Mouse (Mus musculus) midbrain, postnatal 0 days (tissue): ENCODE measurements around the gene Pde6d. TPM values are rescaled to one million over a fixed set of nuclear protein-coding genes. Genes with fewer than 3 reads are reported as not detected.
"Not testable (repeated sequence)": the region's sequence is repeated elsewhere in the genome, so short reads cannot be mapped to it uniquely, and the experiment has no call there.

Experiments used
- ATAC-seq: fragments of 200-750 bp; cut with Nextera tagmentation; 2 replicates; pipeline ENCODE4 v1.8.0; 2017; ENCODE audit warnings: moderate number of reproducible peaks, mild to moderate bottlenecking, moderate TSS enrichment, moderate library complexity; ENCODE audit not compliant: low FRiP score
- DNase-seq: peaks from one replicate; pipeline ENCODE4 v3.0.0-alpha.2; 2015; ENCODE audit warnings: low spot score
- H3K27ac ChIP-seq: fragments of 300-500 bp; sonication (generic); 2 replicates; pipeline ENCODE4 v1.5.1; 2014; ENCODE audit warnings: low read depth, mild to moderate bottlenecking, low read length, mixed read lengths
- H3K27me3 ChIP-seq: fragments of 300-500 bp; sonication (generic); 2 replicates; pipeline ENCODE4 v1.6.1; 2014; ENCODE audit warnings: low read length, control low read depth, mixed read lengths; ENCODE audit not compliant: insufficient read depth
- H3K36me3 ChIP-seq: fragments of 300-500 bp; sonication (generic); 2 replicates; pipeline ENCODE4 v1.6.1; 2014; ENCODE audit warnings: low read length, control low read depth, mixed read lengths; ENCODE audit not compliant: insufficient read depth
- H3K4me1 ChIP-seq: fragments of 300-500 bp; sonication (generic); 2 replicates; pipeline ENCODE4 v1.6.1; 2014; ENCODE audit warnings: mild to moderate bottlenecking, control low read depth, antibody characterized with exemption, low read length, mixed read lengths; ENCODE audit not compliant: insufficient read depth
- H3K4me2 ChIP-seq: fragments of 300-500 bp; sonication (generic); 2 replicates; pipeline ENCODE4 v1.6.1; 2014; ENCODE audit warnings: low read depth, mild to moderate bottlenecking, low read length, mixed read lengths; ENCODE audit not compliant: poor library complexity, severe bottlenecking
- H3K4me3 ChIP-seq: fragments of 300-500 bp; sonication (generic); 2 replicates; pipeline ENCODE4 v1.5.1; 2014; ENCODE audit warnings: low read depth, mild to moderate bottlenecking, low read length, moderate library complexity
- H3K9ac ChIP-seq: fragments of 300-500 bp; sonication (generic); replicated peaks from 2 replicates; pipeline ENCODE4 v1.6.1; 2014; ENCODE audit warnings: mild to moderate bottlenecking, low read length, moderate library complexity, mixed read lengths; ENCODE audit not compliant: poor library complexity, severe bottlenecking
- H3K9me3 ChIP-seq: fragments of 300-500 bp; sonication (generic); 2 replicates; pipeline ENCODE4 v1.6.1; 2016; ENCODE audit warnings: low read length, control low read depth
- CTCF ChIP-seq: IDR thresholded peaks from 2 replicates; pipeline ENCODE4 v1.5.1; 2016; ENCODE audit warnings: antibody characterized with exemption, mild to moderate bottlenecking
- WGBS: fragments of 180-500 bp; shearing (Covaris S2); extraction: QIAGEN DNeasy Blood & Tissue Kit; methylation state at CpG from one replicate; pipeline ENCODE4 v1.1.7; 2014; 5-methylcytosine and 5-hydroxymethylcytosine counted together
- polyA plus RNA-seq: library from polyadenylated mRNA; unstranded; fragments of >200 nt; fragmentation: Nextera tagmentation; extraction: Ambion mirVana; gene quantifications from 2 replicates; pipeline ENCODE4 v1.2.1, GENCODE M21; 2015
- total RNA-seq: library from RNA; depleted of rRNA; stranded (reverse); fragments of >200 nt; gene quantifications from 2 replicates; pipeline ENCODE4 v1.2.3, GENCODE M21; 2014

The Pde6d gene
- total and polyA plus RNA-seq, 2 experiments from 2014 or later = 48.1 to 124 TPM

DNA sequence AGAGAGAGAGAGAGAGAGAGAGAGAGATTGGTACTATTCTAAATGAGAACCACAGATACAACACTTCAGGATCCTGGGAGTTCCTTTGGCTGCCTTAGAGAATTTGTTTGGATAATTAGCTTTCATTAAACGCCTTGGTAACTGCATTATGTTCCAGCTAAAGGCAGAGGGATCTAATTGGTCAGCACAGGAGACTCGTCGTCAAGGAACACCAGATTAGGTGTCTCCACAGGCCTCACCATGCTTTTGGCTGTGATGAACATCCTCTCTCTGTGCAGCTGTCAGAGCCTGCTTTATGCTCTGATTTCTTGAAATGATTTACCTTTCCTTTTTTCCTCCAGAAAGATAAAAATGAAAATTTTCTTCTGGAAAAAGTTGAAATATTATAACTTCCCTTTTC lies 35.6 kb downstream of the Pde6d start:
- Histone ChIP-seq H3K27ac (no peak overlapping the region), H3K4me1 (no peaks in the 10 kb centered on the region), H3K9ac (no peak overlapping the region), H3K27me3 (no peaks in the 10 kb centered on the region), H3K36me3 (peaks cover 43% of the 10 kb centered on the region), H3K9me3 (no peaks in the 10 kb centered on the region), H3K4me3 (no peak overlapping the region), H3K4me2 (no peak overlapping the region)
- TF ChIP-seq CTCF = no peak
- ATAC-seq (no peak), DNase-seq (peak; percentile 25)
- 55% methylated on average over 3 of the region's 3 CpGs for WGBS

DNA sequence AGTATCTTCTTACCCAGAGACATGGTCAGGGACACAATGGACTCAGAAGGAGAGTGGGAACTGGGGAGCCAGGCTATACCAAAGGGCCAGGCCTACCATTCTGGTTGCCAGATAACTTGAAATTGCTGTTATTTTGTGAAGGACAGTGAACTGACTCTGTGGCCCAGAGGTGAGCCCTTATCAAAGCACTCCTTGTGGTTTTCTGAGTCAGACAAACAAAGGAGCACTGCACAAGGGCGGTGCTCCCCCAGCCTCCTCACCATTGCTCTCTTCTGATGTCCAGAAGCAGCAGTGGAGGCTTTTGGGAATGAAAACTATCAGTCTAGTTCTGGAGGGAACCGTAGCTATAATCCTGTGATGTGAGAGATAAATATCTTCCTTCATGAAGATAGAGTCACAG lies 39.8 kb downstream of the Pde6d start:
- Histone ChIP-seq H3K27ac (no peak overlapping the region), H3K36me3 (peaks cover 38% of the 10 kb centered on the region), H3K4me2 (no peak overlapping the region), H3K9me3 (no peaks in the 10 kb centered on the region), H3K9ac (no peak overlapping the region), H3K4me3 (no peak overlapping the region), H3K4me1 (no peaks in the 10 kb centered on the region), H3K27me3 (no peaks in the 10 kb centered on the region)
- DNase-seq (no peak), ATAC-seq (no peak)
- no peak for TF ChIP-seq CTCF
- 85% methylated on average over 2 of the region's 2 CpGs for WGBS

DNA sequence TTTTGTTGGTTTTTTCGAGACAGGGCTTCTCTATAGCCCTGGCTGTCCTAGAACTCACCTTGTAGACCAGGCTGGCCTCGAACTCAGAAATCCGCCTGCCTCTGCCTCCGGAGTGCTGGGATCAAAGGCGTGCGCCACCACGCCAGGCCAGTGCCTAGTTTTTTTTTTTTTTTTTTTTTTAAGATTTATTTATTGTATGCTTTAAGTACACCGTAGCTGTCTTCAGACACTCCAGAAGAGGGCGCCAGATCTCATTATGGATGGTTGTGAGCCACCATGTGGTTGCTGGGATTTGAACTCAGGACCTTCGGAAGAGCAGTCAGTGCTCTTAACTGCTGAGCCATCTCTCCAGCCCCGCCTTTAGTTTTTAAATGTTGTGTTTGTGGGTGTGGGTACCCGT lies 42.8 kb downstream of the Pde6d start:
- not testable (repeated sequence) for DNase-seq

DNA sequence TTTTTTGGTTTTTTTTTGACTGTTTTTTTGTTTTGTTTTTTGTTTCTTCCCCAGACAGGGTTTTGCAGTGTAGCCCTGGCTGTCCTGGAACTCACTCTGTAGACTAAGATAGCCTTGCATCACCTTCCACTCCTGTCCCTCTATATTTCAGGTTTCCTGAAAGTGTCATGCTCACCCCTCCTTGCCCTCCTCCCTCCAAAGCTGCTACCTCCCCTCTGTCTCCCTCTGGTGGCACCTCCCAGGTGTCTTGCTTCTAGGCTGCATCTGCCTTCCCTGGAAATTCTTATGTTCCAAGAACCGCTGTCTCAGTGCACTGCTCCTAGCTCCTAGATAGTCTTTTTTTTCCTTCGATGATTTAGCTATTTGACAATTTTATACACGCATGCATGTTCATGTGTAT lies 44.0 kb downstream of the Pde6d start:
- Histone ChIP-seq H3K4me3 (no peak overlapping the region), H3K9ac (no peak overlapping the region), H3K4me2 (no peak overlapping the region), H3K36me3 (peaks cover 14% of the 10 kb centered on the region), H3K27me3 (no peaks in the 10 kb centered on the region), H3K9me3 (no peaks in the 10 kb centered on the region), H3K27ac (no peak overlapping the region), H3K4me1 (no peaks in the 10 kb centered on the region)
- WGBS = 65% methylated on average over 3 of the region's 3 CpGs
- TF ChIP-seq CTCF = peak; percentile 64
- DNase-seq = no peak
- ATAC-seq = no peak

More for the DNA sequence above, 42.8 kb downstream of the Pde6d start:
- not testable (repeated sequence) for H3K4me2 ChIP-seq, H3K27me3 ChIP-seq, H3K4me3 ChIP-seq, H3K9me3 ChIP-seq, H3K4me1 ChIP-seq, ATAC-seq, H3K9ac ChIP-seq, H3K27ac ChIP-seq
- H3K36me3 ChIP-seq = peaks cover 22% of the 10 kb centered on the region
- 90% methylated on average over 12 of the region's 12 CpGs for WGBS

DNA sequence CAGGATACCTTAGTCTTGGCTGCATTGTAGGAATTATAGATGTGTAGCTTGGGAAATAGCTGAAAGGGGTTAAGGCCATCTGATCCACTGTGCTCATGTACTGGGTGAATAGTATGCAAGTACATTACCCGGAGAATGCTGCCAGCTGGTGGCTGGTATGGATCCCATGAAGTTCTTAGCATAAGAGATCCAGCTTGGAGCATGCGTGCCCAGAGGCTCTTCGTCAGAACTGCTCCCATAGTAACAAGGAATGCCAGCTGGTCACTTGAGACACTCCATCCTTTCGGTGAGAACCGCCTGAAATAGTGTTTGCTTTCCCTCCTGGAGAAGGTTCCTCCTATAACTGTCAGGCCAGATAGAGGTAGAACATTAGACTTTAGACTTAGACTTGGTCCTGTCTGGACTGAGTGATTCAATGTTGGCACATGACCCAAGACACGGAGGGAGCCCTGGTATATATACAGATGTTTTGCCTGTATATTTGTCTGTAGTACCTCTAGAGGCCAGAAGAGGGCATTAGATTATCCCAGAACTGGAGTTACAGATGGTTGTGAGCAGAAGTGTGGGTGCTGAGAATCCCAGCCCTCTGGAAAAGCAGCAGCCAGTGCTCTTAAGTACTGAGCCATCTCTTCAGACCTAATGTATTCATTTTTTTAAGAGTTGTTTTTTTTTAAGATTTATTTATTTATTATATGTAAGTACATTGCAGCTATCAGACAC lies 48.9 kb downstream of the Pde6d start:
- WGBS = 73% methylated on average over 6 of the region's 6 CpGs
- Histone ChIP-seq H3K9me3 (no peaks in the 10 kb centered on the region), H3K9ac (no peak overlapping the region), H3K4me1 (peaks cover 2% of the 10 kb centered on the region; the same call in 1 of the 2 replicates), H3K27me3 (no peaks in the 10 kb centered on the region), H3K4me3 (no peak overlapping the region), H3K4me2 (no peak overlapping the region), H3K36me3 (no peaks in the 10 kb centered on the region), H3K27ac (no peak overlapping the region)
- DNase-seq (peak; percentile 50), ATAC-seq (no peak)
- peak; percentile 59 for TF ChIP-seq CTCF

DNA sequence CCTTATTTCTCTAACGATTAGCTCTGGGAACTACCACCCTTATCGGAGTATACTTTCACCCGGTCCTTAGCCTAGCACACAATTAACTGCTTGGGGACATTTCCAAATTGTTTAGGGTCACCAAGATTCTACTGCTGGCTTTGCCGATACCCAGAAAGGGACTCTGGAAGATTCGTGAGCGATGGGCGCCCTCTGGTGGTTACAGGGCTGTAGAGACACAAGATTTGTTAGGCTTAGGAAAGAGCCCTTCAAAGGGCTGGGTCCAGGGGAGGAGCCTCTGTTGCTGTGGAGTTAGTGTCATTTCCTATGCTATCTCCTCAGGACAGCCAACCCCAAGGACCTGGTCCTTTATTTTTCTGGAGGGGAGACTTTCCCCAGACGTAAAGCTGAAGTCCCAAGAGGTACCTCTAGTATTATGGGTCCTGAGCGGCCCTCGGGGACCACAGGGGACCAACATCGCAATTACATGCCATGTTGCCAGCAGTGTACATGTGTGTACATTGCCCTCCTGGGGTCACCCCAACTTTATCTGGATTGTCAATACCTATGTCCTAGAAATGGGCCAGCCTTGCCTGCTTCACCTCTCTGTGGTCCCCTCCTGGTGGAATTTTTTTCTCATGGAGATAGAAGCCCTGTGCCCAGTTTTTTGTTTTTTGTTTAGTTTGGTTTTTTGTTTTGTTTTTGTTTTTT lies 49.9 kb downstream of the Pde6d start:
- Histone ChIP-seq H3K27ac (no peak overlapping the region), H3K4me3 (peak overlapping the region; percentile 9; the same call in 1 of the 2 replicates), H3K4me1 (peaks cover 2% of the 10 kb centered on the region; the same call in 1 of the 2 replicates), H3K9ac (no peak overlapping the region), H3K9me3 (no peaks in the 10 kb centered on the region), H3K36me3 (no peaks in the 10 kb centered on the region), H3K4me2 (peak overlapping the region; percentile 13; the same call in 1 of the 2 replicates), H3K27me3 (no peaks in the 10 kb centered on the region)
- peak; percentile 96 for DNase-seq
- WGBS = 20% methylated on average over 11 of the region's 11 CpGs
- peak; percentile 93 for TF ChIP-seq CTCF
- ATAC-seq = peak; percentile 25
